Mouse (Mus musculus) heart, adult 2 months (tissue): ENCODE measurements around the gene Pknox2. TPM values are rescaled to one million over a fixed set of nuclear protein-coding genes. Genes with fewer than 3 reads are reported as not detected.

ENCODE experiments used
- DNase-seq, 2 experiments: peaks; one replicate each; pipeline ENCODE4 v3.0.0; 2021
- H3K27ac ChIP-seq: fragments of 200-600 bp; 2 replicates; pipeline ENCODE4 v1.8.1; 2022
- H3K27me3 ChIP-seq: fragments of 200-500 bp; 2 replicates; pipeline ENCODE4 v1.6.1; 2012; ENCODE audit warnings: mild to moderate bottlenecking, low read length, inconsistent platforms, mixed read lengths; ENCODE audit not compliant: control insufficient read depth, insufficient read depth
- H3K36me3 ChIP-seq: fragments of 200-500 bp; 2 replicates; pipeline ENCODE4 v1.6.1; 2012; ENCODE audit warnings: low read length, inconsistent platforms; ENCODE audit not compliant: control insufficient read depth, insufficient read depth
- H3K4me1 ChIP-seq: fragments of 200-500 bp; 2 replicates; pipeline ENCODE4 v1.6.1; 2011; ENCODE audit warnings: low read length; ENCODE audit not compliant: control insufficient read depth, insufficient read depth
- H3K4me3 ChIP-seq: fragments of 200-600 bp; 2 replicates; pipeline ENCODE4 v1.8.1; 2022
- H3K79me2 ChIP-seq: fragments of 200-500 bp; replicated peaks from 2 replicates; pipeline ENCODE4 v1.6.1; 2012; ENCODE audit warnings: mild to moderate bottlenecking, inconsistent platforms, low read length, moderate library complexity, mixed read lengths; ENCODE audit not compliant: control insufficient read depth, insufficient read depth
- H3K9ac ChIP-seq: fragments of 200-500 bp; 2 replicates; pipeline ENCODE4 v1.6.1; 2012; ENCODE audit warnings: low read depth, mild to moderate bottlenecking, control low read depth, inconsistent platforms, low read length, mixed read lengths
- CTCF ChIP-seq: fragments of 200-600 bp; IDR thresholded peaks from 2 replicates; pipeline ENCODE4 v1.8.1; 2022; ENCODE audit warnings: antibody characterized with exemption, mild to moderate bottlenecking, moderate library complexity
- EP300 ChIP-seq: fragments of 200-500 bp; IDR thresholded peaks from 2 replicates; pipeline ENCODE4 v1.6.1; 2011; ENCODE audit warnings: low read depth, low read length, control low read depth; ENCODE audit not compliant: insufficient read depth
- POLR2A ChIP-seq: fragments of 200-500 bp; IDR thresholded peaks from 2 replicates; pipeline ENCODE4 v1.6.1; 2011; ENCODE audit warnings: mild to moderate bottlenecking, low read depth, low read length, control low read depth; ENCODE audit not compliant: insufficient read depth
- WGBS: fragments of 180-500 bp; shearing (Covaris S2); methylation state at CpG from one replicate; pipeline ENCODE4 v1.1.7; 2018; 5-methylcytosine and 5-hydroxymethylcytosine counted together
- intact Hi-C: fragments of 180-260 bp; cut with DNase I; formaldehyde crosslinking; loops from one replicate; pipeline ENCODE4 v1.15.1; 2025
- polyA plus RNA-seq: library from polyadenylated mRNA; depleted of rRNA; stranded (reverse); fragments of >200 nt; gene quantifications from 2 replicates; pipeline ENCODE4 v1.2.3, GENCODE M21; 2012
- total RNA-seq, 2 experiments: library from RNA; stranded (reverse); gene quantifications; 2 replicates each; pipeline ENCODE4 v1.2.3; 2021

Pknox2 gene
- total and polyA plus RNA-seq, 3 experiments = 7.8 to 9.9 (median 9.0) TPM

- H3K27ac ChIP-seq = no peak overlapping the region
- WGBS = 82% methylated on average over 12 of the region's 12 CpGs
- no peak for DNase-seq
Observed at GRCm38 (mm10) chr9:36932950-36933812, 214.0 kb downstream of the Pknox2 start.

GRCm38 (mm10) chr9:36931657-36932056 is 215.6 kb downstream of the Pknox2 start:
- no peak overlapping the region for H3K4me3 ChIP-seq
- no peaks in the 10 kb centered on the region for H3K4me1 ChIP-seq
- TF ChIP-seq EP300 = no peak
- TF ChIP-seq CTCF = no peak
- TF ChIP-seq POLR2A = no peak
- no peaks in the 10 kb centered on the region for H3K79me2 ChIP-seq
- intact Hi-C loops = no loop called here
- no peak overlapping the region for H3K9ac ChIP-seq
- no peak for DNase-seq
- H3K27me3 ChIP-seq = no peaks in the 10 kb centered on the region
- H3K27ac ChIP-seq = no peak overlapping the region
- H3K36me3 ChIP-seq = no peaks in the 10 kb centered on the region
- WGBS = 68% methylated on average over 4 of the region's 4 CpGs

More at GRCm38 (mm10) chr9:36932950-36933812, 214.0 kb downstream of the Pknox2 start:
- no peaks in the 10 kb centered on the region for H3K27me3 ChIP-seq
- intact Hi-C loops = no loop called here
- no peak overlapping the region for H3K4me3 ChIP-seq
- no peak for TF ChIP-seq CTCF
- no peak for TF ChIP-seq EP300
- no peak for TF ChIP-seq POLR2A
- no peaks in the 10 kb centered on the region for H3K79me2 ChIP-seq
- H3K36me3 ChIP-seq = no peaks in the 10 kb centered on the region
- no peaks in the 10 kb centered on the region for H3K4me1 ChIP-seq
- H3K9ac ChIP-seq = no peak overlapping the region

- no peak for DNase-seq
- Histone ChIP-seq H3K4me3 (no peak overlapping the region), H3K27ac (no peak overlapping the region), H3K79me2 (no peaks in the 10 kb centered on the region), H3K36me3 (no peaks in the 10 kb centered on the region), H3K27me3 (no peaks in the 10 kb centered on the region), H3K4me1 (no peaks in the 10 kb centered on the region), H3K9ac (no peak overlapping the region)
- TF ChIP-seq CTCF (no peak), POLR2A (no peak), EP300 (no peak)
- WGBS = 87% methylated on average over 5 of the region's 5 CpGs
- intact Hi-C loops = no loop called here
Observed at GRCm38 (mm10) chr9:36923753-36924152, 223.5 kb downstream of the Pknox2 start.

- no peak overlapping the region for H3K4me3 ChIP-seq
- H3K79me2 ChIP-seq = no peaks in the 10 kb centered on the region
- H3K9ac ChIP-seq = no peak overlapping the region
- H3K27me3 ChIP-seq = no peaks in the 10 kb centered on the region
- TF ChIP-seq EP300 (no peak), POLR2A (no peak), CTCF (no peak)
- no peak for DNase-seq
- H3K36me3 ChIP-seq = no peaks in the 10 kb centered on the region
- 80% methylated on average over 13 of the region's 13 CpGs for WGBS
- intact Hi-C loops = no loop called here
- no peaks in the 10 kb centered on the region for H3K4me1 ChIP-seq
- H3K27ac ChIP-seq = no peak overlapping the region
Observed at GRCm38 (mm10) chr9:36921718-36922415, 225.3 kb downstream of the Pknox2 start.

- Histone ChIP-seq H3K27me3 (no peaks in the 10 kb centered on the region), H3K4me1 (no peaks in the 10 kb centered on the region), H3K9ac (no peak overlapping the region), H3K27ac (no peak overlapping the region), H3K79me2 (no peaks in the 10 kb centered on the region), H3K36me3 (no peaks in the 10 kb centered on the region), H3K4me3 (no peak overlapping the region)
- 71% methylated on average over 4 of the region's 4 CpGs for WGBS
- TF ChIP-seq POLR2A (no peak), EP300 (no peak), CTCF (no peak)
- intact Hi-C loops = loop anchor here (5.0 kb wide), 1 partner anchor 228 kb away; the partner anchor contains the start of gene Pknox2
- DNase-seq = no peak
Observed at GRCm38 (mm10) chr9:36919472-36919871, 227.7 kb downstream of the Pknox2 start.

- no peak overlapping the region for H3K4me3 ChIP-seq
- WGBS = 66% methylated on average over 3 of the region's 3 CpGs
- DNase-seq = no peak
- no peaks in the 10 kb centered on the region for H3K4me1 ChIP-seq
- H3K27ac ChIP-seq = no peak overlapping the region
- H3K9ac ChIP-seq = no peak overlapping the region
- no peaks in the 10 kb centered on the region for H3K27me3 ChIP-seq
- intact Hi-C loops = loop anchor here (5.0 kb wide), 1 partner anchor 229 kb away; the partner anchor contains the start of gene Pknox2
- H3K79me2 ChIP-seq = no peaks in the 10 kb centered on the region
- TF ChIP-seq POLR2A (no peak), EP300 (no peak), CTCF (no peak)
- no peaks in the 10 kb centered on the region for H3K36me3 ChIP-seq
Observed at GRCm38 (mm10) chr9:36918582-36918981, 228.6 kb downstream of the Pknox2 start.
